Mouse (Mus musculus) thymus, adult 2 months (tissue): ENCODE measurements at regions not wholly inside any gene's neighbourhood (a gene's known extent, or its start where the extent isn't known, plus 50 kb on each side); places are given as distances from the start of the nearest gene placed in this dataset.
A peak's percentile ranks its signal among the peaks of the same experiment; 100 is the strongest.

Source experiments
- DNase-seq: peaks from one replicate; pipeline ENCODE4 v3.0.0; 2021
- H3K27ac ChIP-seq: fragments of 200-500 bp; 2 replicates; pipeline ENCODE4 v1.5.1; 2012; ENCODE audit warnings: low read length, control low read depth; ENCODE audit not compliant: control insufficient read depth, insufficient read depth
- H3K27me3 ChIP-seq: fragments of 200-500 bp; 2 replicates; pipeline ENCODE4 v1.6.1; 2012; ENCODE audit warnings: mild to moderate bottlenecking, low read length, moderate library complexity, mixed read lengths; ENCODE audit not compliant: control insufficient read depth, insufficient read depth
- H3K36me3 ChIP-seq: fragments of 200-500 bp; 2 replicates; pipeline ENCODE4 v1.6.1; 2012; ENCODE audit warnings: mild to moderate bottlenecking, low read length, moderate library complexity; ENCODE audit not compliant: control insufficient read depth, insufficient read depth
- H3K4me1 ChIP-seq: fragments of 200-500 bp; replicated peaks from 2 replicates; pipeline ENCODE4 v1.6.1; 2012; ENCODE audit warnings: low read length; ENCODE audit not compliant: control insufficient read depth, insufficient read depth
- H3K4me3 ChIP-seq: fragments of 200-500 bp; 2 replicates; pipeline ENCODE4 v1.5.1; 2012; ENCODE audit warnings: mild to moderate bottlenecking, low read length, control low read depth, moderate library complexity; ENCODE audit not compliant: control insufficient read depth, insufficient read depth
- CTCF ChIP-seq: fragments of 200-500 bp; IDR thresholded peaks from 2 replicates; pipeline ENCODE4 v1.5.1; 2012; ENCODE audit warnings: mild to moderate bottlenecking, control low read depth, low read length, moderate library complexity, borderline replicate concordance; ENCODE audit not compliant: control insufficient read depth, poor library complexity, insufficient read depth; ENCODE audit errors: extremely low read depth
- POLR2A ChIP-seq: fragments of 200-500 bp; IDR thresholded peaks from 2 replicates; pipeline ENCODE4 v1.6.1; 2012; ENCODE audit warnings: mild to moderate bottlenecking, low read length, control low read depth, moderate library complexity; ENCODE audit not compliant: control insufficient read depth, poor library complexity, insufficient read depth; ENCODE audit errors: extremely low read depth
- WGBS: fragments of 180-500 bp; shearing (Covaris S2); methylation state at CpG from one replicate; pipeline ENCODE4 v1.1.7; 2018; 5-methylcytosine and 5-hydroxymethylcytosine counted together

DNA sequence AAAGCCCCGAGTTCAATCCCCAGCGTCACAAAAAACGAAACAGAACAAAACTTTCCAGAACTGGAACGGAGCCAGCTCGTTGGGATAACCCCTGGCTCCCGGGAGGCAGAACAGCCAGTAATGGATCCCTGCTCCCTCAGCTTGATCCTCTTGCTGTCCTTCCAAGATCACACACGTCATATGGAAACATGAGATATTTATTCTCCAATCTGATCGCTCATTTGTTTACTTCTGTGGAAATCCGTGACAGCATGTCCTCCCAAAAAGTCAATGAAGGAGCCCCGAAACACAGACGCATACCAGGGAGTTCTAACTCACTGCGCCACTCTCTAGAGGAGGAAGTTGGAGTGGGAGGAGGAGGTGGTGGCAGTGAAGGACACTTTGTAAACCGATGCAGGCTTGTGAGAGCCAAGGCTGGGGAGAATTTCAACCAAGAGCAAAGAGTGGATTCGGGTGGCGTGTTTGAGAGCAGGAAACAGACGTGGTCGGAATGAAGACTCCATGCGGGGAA lies 232.0 kb downstream of the Zfp36l1 start:
- TF ChIP-seq CTCF (no peak), POLR2A (no peak)
- Histone ChIP-seq H3K27ac (peak overlapping the region; percentile 2; the same call in 1 of the 2 replicates), H3K27me3 (no peaks in the 10 kb centered on the region), H3K4me1 (peaks cover 6% of the 10 kb centered on the region; the same call in 1 of the 2 replicates), H3K4me3 (no peak overlapping the region), H3K36me3 (no peaks in the 10 kb centered on the region)
- DNase-seq, result no peak
- 47% methylated on average over 18 of the region's 18 CpGs for WGBS

DNA sequence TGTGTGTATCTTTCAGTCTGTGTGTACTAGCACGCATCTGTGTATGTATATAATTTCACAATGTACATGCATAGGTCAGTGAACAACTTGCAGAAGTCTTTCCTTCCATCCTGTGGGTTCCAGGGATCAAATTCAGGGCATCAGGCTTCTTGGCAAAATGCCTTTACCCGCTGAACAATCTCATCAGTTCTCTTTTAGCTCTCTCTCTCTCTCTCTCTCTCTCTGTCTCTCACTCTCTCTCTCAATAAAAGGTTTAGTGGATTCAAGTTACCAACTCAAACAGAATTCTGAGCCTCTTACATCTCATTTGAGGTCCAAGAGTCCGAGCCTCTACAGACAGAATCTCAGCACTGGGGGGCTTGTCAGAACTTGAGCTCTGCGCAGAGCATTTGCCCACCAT lies 232.5 kb downstream of the Zfp36l1 start:
- no peak for DNase-seq
- Histone ChIP-seq H3K27ac (no peak overlapping the region), H3K4me3 (no peak overlapping the region), H3K27me3 (no peaks in the 10 kb centered on the region), H3K4me1 (peaks cover 6% of the 10 kb centered on the region; the same call in 1 of the 2 replicates), H3K36me3 (no peaks in the 10 kb centered on the region)
- WGBS, result 96% methylated on average over 4 of the region's 4 CpGs
- TF ChIP-seq POLR2A (no peak), CTCF (no peak)

DNA sequence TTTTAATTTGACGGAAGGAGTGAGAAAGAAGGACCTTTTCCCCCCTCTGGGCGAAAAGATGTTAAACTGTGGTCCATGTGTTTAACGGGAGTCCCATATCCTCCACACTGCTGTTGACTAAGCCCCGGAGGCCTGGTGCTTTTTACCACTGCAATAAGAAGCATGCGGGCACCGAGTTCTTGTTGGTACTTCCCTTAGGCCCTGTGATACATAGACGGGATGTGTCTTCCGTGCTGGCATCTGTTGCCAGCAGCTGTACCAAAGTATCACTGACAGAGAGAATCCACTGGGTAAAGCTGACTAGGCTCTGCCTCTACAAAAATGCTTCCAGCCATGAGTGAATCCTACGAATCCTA lies 232.9 kb downstream of the Zfp36l1 start:
- no peak for TF ChIP-seq POLR2A
- Histone ChIP-seq H3K4me3 (no peak overlapping the region), H3K27me3 (no peaks in the 10 kb centered on the region), H3K36me3 (no peaks in the 10 kb centered on the region), H3K27ac (no peak overlapping the region), H3K4me1 (peaks cover 6% of the 10 kb centered on the region; the same call in 1 of the 2 replicates)
- DNase-seq, result no peak
- 93% methylated on average over 9 of the region's 9 CpGs for WGBS

DNA sequence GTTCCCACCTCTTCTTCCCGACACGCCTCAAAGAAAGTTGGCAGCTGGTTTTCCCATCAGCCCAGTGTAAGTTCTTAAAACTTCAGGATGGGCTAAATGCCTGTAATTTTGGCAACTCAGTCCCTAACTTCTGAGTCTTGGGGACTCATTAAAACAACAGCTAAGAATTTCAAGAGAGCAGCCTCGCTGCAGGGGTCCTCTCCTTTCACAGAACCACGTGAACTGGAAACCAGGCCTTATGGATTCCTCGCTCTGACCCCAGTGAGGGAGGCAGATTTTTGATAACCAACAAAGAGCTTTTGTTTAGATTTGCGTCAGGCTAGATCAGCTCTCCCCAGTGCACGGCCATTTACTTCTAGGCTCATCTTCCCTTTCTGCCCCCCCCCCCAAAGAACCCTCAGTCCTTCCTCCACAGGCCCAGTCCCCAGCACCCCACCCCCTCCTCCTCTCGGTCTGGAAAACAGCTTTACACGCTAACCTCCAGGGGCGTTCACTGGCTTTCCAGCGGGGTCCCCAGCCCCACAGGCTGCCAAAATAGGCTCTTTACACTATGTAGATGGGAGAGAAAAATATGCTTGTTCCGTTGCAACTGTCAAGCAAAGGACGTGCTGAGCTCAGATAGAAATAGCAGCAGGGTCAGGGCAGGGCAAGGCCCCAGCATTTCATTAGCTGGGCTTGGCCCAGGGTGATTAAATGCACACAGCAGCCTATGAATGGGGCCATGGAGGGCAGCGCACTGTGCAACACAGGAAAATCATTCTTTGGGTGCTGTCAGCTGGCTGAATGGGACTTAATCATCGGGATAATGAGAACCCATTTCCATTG lies 233.5 kb downstream of the Zfp36l1 start:
- TF ChIP-seq POLR2A (no peak), CTCF (no peak)
- H3K4me3 ChIP-seq, result no peak overlapping the region
- 88% methylated on average over 15 of the region's 15 CpGs for WGBS
- no peaks in the 10 kb centered on the region for H3K36me3 ChIP-seq
- H3K27me3 ChIP-seq, result no peaks in the 10 kb centered on the region
- peaks cover 6% of the 10 kb centered on the region; the same call in 1 of the 2 replicates for H3K4me1 ChIP-seq
- no peak overlapping the region for H3K27ac ChIP-seq
- no peak for DNase-seq

DNA sequence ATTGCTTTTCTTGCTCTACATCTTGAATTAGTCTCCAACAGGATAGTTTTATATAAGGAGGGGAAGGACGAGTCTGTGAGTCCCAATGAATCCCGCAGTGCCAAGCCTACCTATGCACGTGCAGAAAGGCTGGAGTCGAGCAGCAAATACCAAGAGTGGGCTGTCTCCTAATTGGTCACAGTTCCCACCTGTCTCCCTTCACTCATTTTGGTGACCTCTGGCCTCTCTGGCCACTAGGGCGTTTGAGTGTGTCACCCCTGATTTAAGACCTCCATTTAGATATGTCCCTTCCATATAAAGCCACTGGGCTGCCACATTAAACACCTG lies 234.1 kb downstream of the Zfp36l1 start:
- TF ChIP-seq POLR2A, result no peak
- TF ChIP-seq CTCF, result no peak
- no peak overlapping the region for H3K4me3 ChIP-seq
- DNase-seq, result no peak
- 88% methylated on average over 5 of the region's 5 CpGs for WGBS
- H3K36me3 ChIP-seq, result no peaks in the 10 kb centered on the region
- H3K27ac ChIP-seq, result no peak overlapping the region
- peaks cover 6% of the 10 kb centered on the region; the same call in 1 of the 2 replicates for H3K4me1 ChIP-seq
- H3K27me3 ChIP-seq, result no peaks in the 10 kb centered on the region

DNA sequence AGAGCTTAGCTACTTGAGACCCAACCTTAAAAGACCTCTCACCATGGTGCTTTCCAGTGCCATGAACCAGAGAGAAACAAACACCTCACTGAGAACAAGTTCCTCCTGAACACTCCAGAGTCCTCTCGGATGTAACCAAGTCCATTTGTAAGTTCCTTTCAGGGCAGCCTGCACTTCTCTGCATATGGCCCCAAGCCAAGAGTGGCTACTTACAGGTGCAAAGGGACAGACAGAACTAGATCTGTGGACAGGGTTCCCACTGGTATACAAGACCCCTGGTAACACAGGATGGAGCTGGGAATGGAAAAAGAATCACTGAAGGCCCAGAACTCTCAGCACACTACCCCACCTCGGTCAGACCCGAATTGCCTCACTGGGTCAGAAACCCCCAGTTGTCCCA lies 234.7 kb downstream of the Zfp36l1 start:
- WGBS, result 94% methylated on average over 3 of the region's 3 CpGs
- H3K4me3 ChIP-seq, result no peak overlapping the region
- DNase-seq, result no peak
- TF ChIP-seq POLR2A (no peak), CTCF (no peak)
- H3K4me1 ChIP-seq, result peaks cover 6% of the 10 kb centered on the region; the same call in 1 of the 2 replicates
- H3K27me3 ChIP-seq, result no peaks in the 10 kb centered on the region
- H3K27ac ChIP-seq, result no peak overlapping the region
- no peaks in the 10 kb centered on the region for H3K36me3 ChIP-seq
